Mouse (Mus musculus) megakaryocyte, embryonic 14.5 days (primary cell): Measurements from ENCODE around the gene Nodal.

Experiments used
- FLI1 ChIP-seq: IDR thresholded peaks from 2 replicates; pipeline ENCODE4 v1.6.1; 2012; ENCODE audit warnings: low read length, inconsistent platforms, mixed read lengths
- GATA1 ChIP-seq: IDR thresholded peaks from 3 replicates; pipeline ENCODE4 v1.6.1; 2012; ENCODE audit warnings: mixed read lengths, low read length, inconsistent platforms, borderline replicate concordance

- no peak for TF ChIP-seq FLI1
- no peak for TF ChIP-seq GATA1
Measured at GRCm38 (mm10) chr10:61445016-61445415, 27.2 kb downstream of the Nodal start.
